Mouse (Mus musculus) neural tube, embryonic 11.5 days (tissue): ENCODE measurements around the gene Wars2. TPM values are rescaled to one million over a fixed set of nuclear protein-coding genes. Genes with fewer than 3 reads are reported as not detected.

Experiments used
- ATAC-seq: fragments of 200-750 bp; cut with Nextera tagmentation; 2 replicates; pipeline ENCODE4 v1.8.0; 2017; ENCODE audit warnings: moderate number of reproducible peaks, mild to moderate bottlenecking, moderate TSS enrichment, moderate library complexity; ENCODE audit not compliant: insufficient read depth, low FRiP score, low TSS enrichment
- DNase-seq: peaks from one replicate; pipeline ENCODE4 v3.0.0-alpha.2; 2015; ENCODE audit warnings: low spot score
- H3K27ac ChIP-seq: fragments of 300-500 bp; sonication (generic); 2 replicates; pipeline ENCODE4 v1.5.1; 2014; ENCODE audit warnings: low read depth, mild to moderate bottlenecking, low read length
- H3K27me3 ChIP-seq: fragments of 300-500 bp; sonication (generic); 2 replicates; pipeline ENCODE4 v1.6.1; 2014; ENCODE audit warnings: mild to moderate bottlenecking, low read length, mixed read lengths; ENCODE audit not compliant: control insufficient read depth, insufficient read depth
- H3K36me3 ChIP-seq: fragments of 300-500 bp; sonication (generic); 2 replicates; pipeline ENCODE4 v1.6.1; 2014; ENCODE audit warnings: mild to moderate bottlenecking, low read length, moderate library complexity, mixed read lengths; ENCODE audit not compliant: control insufficient read depth, insufficient read depth
- H3K4me1 ChIP-seq: fragments of 300-500 bp; sonication (generic); 2 replicates; pipeline ENCODE4 v1.6.1; 2014; ENCODE audit warnings: low read length, mixed read lengths; ENCODE audit not compliant: control insufficient read depth, insufficient read depth
- H3K4me2 ChIP-seq: fragments of 300-500 bp; sonication (generic); 2 replicates; pipeline ENCODE4 v1.6.1; 2014; ENCODE audit warnings: low read depth, mild to moderate bottlenecking, moderate library complexity
- H3K4me3 ChIP-seq: fragments of 300-500 bp; sonication (generic); 2 replicates; pipeline ENCODE4 v1.5.1; 2014; ENCODE audit warnings: low read depth, low read length
- H3K9ac ChIP-seq: fragments of 300-500 bp; sonication (generic); 2 replicates; pipeline ENCODE4 v1.6.1; 2014; ENCODE audit warnings: mild to moderate bottlenecking, low read length
- H3K9me3 ChIP-seq: fragments of 300-500 bp; sonication (generic); 2 replicates; pipeline ENCODE4 v1.6.1; 2016; ENCODE audit warnings: low read length; ENCODE audit not compliant: control insufficient read depth
- WGBS: fragments of 180-500 bp; shearing (Covaris S2); extraction: QIAGEN DNeasy Blood & Tissue Kit; methylation state at CpG from one replicate; pipeline ENCODE4 v1.1.7; 2014; 5-methylcytosine and 5-hydroxymethylcytosine counted together
- polyA plus RNA-seq: library from polyadenylated mRNA; unstranded; fragments of >200 nt; fragmentation: Nextera tagmentation; extraction: Ambion mirVana; gene quantifications from 2 replicates; pipeline ENCODE4 v1.2.1, GENCODE M21; 2014

The Wars2 gene
- polyA plus RNA-seq = 4.9 and 5.3 TPM in 2 replicates

DNA sequence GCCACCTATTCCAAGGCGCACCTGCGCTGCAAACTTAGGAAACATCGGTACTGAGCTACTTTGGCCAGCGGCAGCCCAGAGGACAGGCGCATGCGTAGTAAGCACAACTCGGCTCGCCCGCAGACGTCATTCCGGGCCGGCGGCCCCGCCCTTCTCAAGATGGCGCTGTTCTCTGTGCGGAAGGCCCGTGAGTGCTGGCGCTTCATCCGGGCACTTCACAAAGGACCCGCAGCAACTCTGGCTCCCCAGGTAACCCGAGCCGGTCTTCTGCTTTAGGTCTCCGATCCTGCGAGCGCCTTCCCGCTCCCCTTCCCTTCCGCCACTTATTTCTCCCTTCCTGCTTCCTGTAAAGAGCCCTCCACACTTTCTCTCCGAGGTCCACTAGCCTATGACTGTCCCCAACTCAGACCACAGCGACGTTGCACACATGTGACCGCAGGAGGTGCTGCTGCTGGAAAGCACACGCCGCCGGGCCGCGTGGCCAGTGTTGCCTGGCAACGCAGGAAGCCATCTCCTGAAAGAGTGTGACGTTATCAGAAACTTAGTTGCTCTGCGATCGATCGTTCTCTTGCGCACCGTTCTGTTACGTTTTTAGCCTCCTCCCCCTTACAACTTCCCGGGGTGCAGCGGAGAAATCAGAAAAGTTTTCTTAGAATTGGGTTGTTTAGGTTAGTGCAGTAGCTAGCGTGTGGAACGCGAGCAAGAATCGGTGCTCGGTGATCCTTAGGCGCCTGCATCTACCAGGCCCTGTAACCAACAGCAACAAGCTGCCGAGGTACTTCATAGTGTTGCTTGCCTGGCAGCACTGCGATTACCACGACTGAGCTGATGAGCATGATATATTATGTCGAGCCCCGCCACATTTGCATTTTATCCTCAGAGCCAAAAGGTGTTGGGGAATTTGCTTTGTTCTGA lies at the start of gene Wars2:
Gene Wars2, plus strand, starts transcription at position 129 of the 915 bp plus-strand sequence.
- no peaks in the 10 kb centered on the region for H3K4me1 ChIP-seq
- peak within 1 kb of the TSS; percentile 42 for H3K4me3 ChIP-seq
- WGBS = under 1% methylated on average over 57 of the region's 57 CpGs
- H3K36me3 ChIP-seq = no peaks in the 10 kb centered on the region
- H3K9ac ChIP-seq = peak within 1 kb of the TSS; percentile 56
- H3K4me2 ChIP-seq = peak within 1 kb of the TSS; percentile 64
- peak; percentile 95 for DNase-seq
- H3K9me3 ChIP-seq = no peaks in the 10 kb centered on the region
- H3K27me3 ChIP-seq = no peaks in the 10 kb centered on the region
- H3K27ac ChIP-seq = peak within 1 kb of the TSS; percentile 72
- peak; percentile 100 for ATAC-seq

DNA sequence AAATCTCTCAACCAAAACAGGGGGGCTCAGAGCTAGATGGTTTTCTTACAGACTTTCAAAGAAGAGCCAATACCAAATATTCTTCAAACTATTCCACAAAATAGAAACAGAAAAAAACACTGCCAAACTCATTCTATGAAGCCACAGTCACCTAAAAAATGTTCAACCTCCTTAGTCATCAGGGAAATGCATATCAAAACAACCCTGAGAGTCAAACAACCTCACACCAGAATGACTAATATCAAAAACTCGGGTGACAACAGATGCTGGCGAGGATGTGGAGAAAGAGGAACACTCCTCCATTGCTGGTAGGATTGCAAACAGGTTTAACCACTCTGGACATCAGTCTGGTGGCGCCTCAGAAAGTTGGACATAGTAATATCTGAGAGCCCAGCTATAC lies 44.1 kb upstream of the Wars2 start:
- Histone ChIP-seq H3K4me2 (no peak overlapping the region), H3K9ac (no peak overlapping the region), H3K9me3 (no peaks in the 10 kb centered on the region), H3K27ac (no peak overlapping the region), H3K36me3 (no peaks in the 10 kb centered on the region), H3K4me3 (no peak overlapping the region), H3K27me3 (no peaks in the 10 kb centered on the region), H3K4me1 (no peaks in the 10 kb centered on the region)
- 80% methylated on average over 3 of the region's 3 CpGs for WGBS
- no peak for DNase-seq
- ATAC-seq = no peak

DNA sequence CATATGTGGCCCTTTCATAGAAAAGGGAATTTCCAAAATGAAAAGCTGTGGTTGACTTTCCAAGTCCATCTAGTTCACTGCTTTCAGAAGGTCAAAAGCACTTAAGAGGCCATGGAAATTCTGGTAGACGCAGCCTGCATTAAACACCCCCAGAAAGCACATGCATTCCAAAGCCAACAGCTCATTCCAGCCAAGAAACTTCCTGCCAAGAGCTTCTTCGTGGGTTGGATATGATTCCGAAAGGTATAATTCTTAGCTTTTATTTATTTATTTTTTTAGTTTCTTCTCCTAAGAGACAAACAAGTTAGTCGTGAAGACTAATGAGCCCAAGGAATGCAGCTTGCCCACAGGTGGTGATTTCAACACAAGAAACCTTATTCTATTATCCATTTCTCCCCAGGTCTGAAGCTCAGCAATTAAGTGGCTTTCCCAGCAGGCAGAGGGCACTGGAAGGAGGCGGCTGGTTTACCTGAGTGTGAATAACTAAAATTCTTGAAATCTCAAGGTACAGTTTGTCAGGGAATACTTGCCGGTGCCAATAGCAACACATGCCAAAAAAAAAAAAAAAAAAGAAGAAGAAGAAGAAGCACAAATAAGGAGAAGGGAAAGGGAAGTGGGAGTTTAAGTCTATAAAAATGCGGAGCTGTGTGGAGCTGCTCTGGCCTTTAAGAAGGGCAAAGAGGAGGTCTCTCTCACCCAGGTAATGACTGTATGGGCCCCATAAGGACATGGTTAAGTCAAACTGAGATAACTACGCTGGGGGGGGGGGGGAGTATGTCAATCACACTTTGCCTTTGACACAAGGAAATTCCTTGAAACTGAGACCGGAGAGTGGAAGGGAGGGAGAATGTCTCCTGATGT lies 30.3 kb upstream of the Wars2 start:
- H3K27ac ChIP-seq = no peak overlapping the region
- H3K27me3 ChIP-seq = no peaks in the 10 kb centered on the region
- H3K4me1 ChIP-seq = no peaks in the 10 kb centered on the region
- H3K9ac ChIP-seq = no peak overlapping the region
- no peaks in the 10 kb centered on the region for H3K9me3 ChIP-seq
- no peak overlapping the region for H3K4me2 ChIP-seq
- no peak for ATAC-seq
- no peak overlapping the region for H3K4me3 ChIP-seq
- DNase-seq = no peak
- 69% methylated on average over 9 of the region's 9 CpGs for WGBS
- H3K36me3 ChIP-seq = no peaks in the 10 kb centered on the region

DNA sequence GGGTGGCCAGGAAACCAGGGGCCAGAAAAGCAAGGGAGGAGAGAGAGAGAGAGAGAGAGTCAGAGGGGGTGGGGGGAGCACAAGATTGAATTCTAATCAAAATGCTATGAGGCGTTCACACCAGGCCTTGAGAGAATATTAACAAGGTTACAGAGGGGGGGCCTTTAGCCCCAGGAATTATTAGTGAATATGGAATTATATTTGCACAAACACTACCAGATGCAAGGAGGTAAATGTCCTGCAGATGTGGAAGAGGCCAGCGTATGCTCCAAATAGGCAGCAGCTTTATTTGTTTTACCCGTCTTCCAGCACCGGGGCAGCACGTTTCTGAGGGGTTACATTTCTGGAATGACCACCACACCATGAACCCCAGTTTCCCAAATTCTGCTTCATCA lies 29.7 kb upstream of the Wars2 start:
- Histone ChIP-seq H3K27me3 (no peaks in the 10 kb centered on the region), H3K4me3 (no peak overlapping the region), H3K4me1 (no peaks in the 10 kb centered on the region), H3K9me3 (no peaks in the 10 kb centered on the region), H3K9ac (no peak overlapping the region), H3K4me2 (no peak overlapping the region), H3K27ac (no peak overlapping the region), H3K36me3 (no peaks in the 10 kb centered on the region)
- WGBS = 80% methylated on average over 5 of the region's 5 CpGs
- ATAC-seq = no peak
- peak; percentile 13 for DNase-seq

DNA sequence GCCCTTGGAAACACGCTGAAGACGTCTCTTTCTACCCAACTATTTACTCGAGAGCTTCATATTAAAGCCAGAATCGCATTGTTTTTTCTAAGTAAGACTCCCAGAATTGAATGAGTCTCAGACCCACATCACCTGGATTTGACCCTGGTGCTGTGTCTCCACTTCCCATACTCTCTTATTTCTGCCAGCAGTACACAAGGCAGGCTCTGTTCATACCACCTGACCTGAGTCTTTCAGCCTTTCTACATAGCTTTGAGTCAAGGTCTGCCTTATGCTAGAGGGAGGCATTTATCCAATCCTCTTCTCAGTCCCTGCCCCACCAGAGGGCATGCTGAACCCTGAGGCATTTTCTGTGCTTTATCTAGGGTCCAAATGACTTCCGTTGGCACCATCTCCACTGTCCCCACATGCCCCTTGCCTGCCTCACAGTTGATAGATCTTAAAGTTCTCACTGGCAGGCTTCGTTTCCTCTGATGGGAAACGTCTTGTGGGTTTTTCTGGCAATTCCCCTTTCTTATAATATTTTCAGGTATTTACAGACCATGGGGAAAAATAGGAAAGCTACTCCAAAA lies 27.5 kb upstream of the Wars2 start:
- no peaks in the 10 kb centered on the region for H3K36me3 ChIP-seq
- DNase-seq (no peak), ATAC-seq (no peak)
- no peak overlapping the region for H3K4me3 ChIP-seq
- no peaks in the 10 kb centered on the region for H3K27me3 ChIP-seq
- no peak overlapping the region for H3K4me2 ChIP-seq
- no peak overlapping the region for H3K27ac ChIP-seq
- H3K9me3 ChIP-seq = no peaks in the 10 kb centered on the region
- WGBS = 86% methylated on average over 7 of the region's 7 CpGs
- no peak overlapping the region for H3K9ac ChIP-seq
- no peaks in the 10 kb centered on the region for H3K4me1 ChIP-seq

DNA sequence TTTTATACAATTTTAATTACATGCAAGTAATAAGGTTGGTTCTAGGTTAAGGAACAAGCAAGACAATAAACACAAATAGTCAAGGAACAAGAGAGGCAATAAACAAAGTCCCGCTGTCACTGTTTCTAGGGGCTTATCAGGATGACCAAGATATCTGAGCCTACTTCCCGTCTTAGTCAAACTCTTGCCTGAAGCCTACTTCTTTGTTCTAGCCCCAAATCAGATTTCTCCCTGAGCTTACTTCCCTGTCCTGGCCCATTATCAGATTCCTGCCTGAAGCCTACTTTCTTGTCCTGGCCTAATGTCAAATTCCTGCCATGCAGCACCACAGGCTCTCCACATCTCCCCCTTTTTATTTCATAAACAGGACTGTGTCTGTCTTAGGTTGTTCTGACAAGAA lies 19.9 kb upstream of the Wars2 start:
- H3K9me3 ChIP-seq = no peaks in the 10 kb centered on the region
- no peak overlapping the region for H3K9ac ChIP-seq
- DNase-seq (no peak), ATAC-seq (no peak)
- 83% methylated on average over 2 of the region's 2 CpGs for WGBS
- no peak overlapping the region for H3K4me2 ChIP-seq
- H3K27ac ChIP-seq = no peak overlapping the region
- no peaks in the 10 kb centered on the region for H3K36me3 ChIP-seq
- no peak overlapping the region for H3K4me3 ChIP-seq
- no peaks in the 10 kb centered on the region for H3K27me3 ChIP-seq
- no peaks in the 10 kb centered on the region for H3K4me1 ChIP-seq

DNA sequence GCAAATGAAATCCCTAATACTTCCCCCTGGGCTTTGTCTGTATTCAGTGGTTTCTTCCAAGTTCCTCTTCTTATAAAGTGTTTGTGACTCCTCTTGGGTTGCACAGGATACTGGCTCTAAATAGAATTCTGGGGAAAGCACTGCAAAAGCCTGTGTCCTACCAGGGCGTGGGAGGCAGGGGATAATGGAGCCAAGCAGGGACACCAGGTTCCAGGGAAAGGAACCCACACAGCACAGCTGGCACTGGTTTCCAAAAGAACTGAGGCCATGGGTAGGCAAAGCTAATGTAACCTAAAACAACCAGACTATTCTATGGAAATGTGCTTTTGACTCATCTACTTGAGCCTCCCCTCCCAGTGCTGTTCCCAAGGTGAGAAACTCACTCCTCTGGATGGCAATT lies 10.3 kb upstream of the Wars2 start:
- H3K4me3 ChIP-seq = no peak overlapping the region
- WGBS = 96% methylated on average over 1 of the region's 1 CpGs
- DNase-seq (no peak), ATAC-seq (no peak)
- no peaks in the 10 kb centered on the region for H3K36me3 ChIP-seq
- no peak overlapping the region for H3K4me2 ChIP-seq
- no peaks in the 10 kb centered on the region for H3K27me3 ChIP-seq
- no peak overlapping the region for H3K9ac ChIP-seq
- H3K27ac ChIP-seq = no peak overlapping the region
- no peaks in the 10 kb centered on the region for H3K4me1 ChIP-seq
- no peaks in the 10 kb centered on the region for H3K9me3 ChIP-seq

DNA sequence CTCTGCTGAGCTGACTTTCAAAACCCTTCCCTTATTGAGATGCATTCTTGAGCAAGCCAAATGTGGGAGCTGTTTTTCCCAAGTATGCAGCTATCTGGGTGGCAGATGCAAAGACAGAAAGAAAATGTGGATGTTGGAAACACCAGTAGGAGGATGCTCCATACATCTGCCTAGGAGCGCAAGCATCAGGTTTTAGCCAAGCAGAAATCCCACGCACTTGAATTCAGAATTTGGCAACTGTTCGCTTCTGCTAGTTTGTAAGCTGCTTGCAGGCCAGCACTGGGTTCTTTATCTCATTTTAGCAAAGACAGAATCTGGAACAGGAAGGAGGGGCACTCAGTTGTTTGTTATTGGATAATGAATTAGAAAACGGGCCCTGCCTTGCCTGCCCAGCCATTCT lies 8.9 kb upstream of the Wars2 start:
- DNase-seq (no peak), ATAC-seq (no peak)
- no peaks in the 10 kb centered on the region for H3K4me1 ChIP-seq
- no peak overlapping the region for H3K4me2 ChIP-seq
- WGBS = 92% methylated on average over 4 of the region's 4 CpGs
- no peak overlapping the region for H3K9ac ChIP-seq
- no peaks in the 10 kb centered on the region for H3K36me3 ChIP-seq
- H3K9me3 ChIP-seq = no peaks in the 10 kb centered on the region
- H3K4me3 ChIP-seq = no peak overlapping the region
- no peaks in the 10 kb centered on the region for H3K27me3 ChIP-seq
- H3K27ac ChIP-seq = no peak overlapping the region
